Mouse (Mus musculus): ENCODE results near the gene Abhd2.

Abhd2 gene

DNA sequence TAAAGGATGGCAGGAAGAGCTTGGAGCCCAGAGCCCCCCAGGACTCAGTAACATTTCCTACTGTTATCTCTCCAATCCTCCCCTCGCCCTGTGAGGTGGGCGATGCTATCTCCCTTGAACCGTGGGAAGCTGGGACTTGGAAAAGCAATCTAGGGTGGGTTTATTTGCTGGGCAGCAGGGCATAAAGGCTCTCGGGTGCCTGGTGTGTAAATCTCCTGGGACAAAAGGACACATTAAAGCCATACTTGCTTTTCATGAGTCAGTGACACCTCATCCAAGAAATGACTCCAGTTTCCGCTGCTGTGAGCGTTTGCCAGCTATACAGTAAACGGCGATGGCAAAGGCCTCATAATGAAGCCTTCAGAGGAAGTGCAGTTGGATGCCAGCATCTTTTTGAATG, 50.9 kb downstream of the Abhd2 start:
- no peak for DNase-seq (ENCODE audit: low spot score in 2 of 2)

DNA sequence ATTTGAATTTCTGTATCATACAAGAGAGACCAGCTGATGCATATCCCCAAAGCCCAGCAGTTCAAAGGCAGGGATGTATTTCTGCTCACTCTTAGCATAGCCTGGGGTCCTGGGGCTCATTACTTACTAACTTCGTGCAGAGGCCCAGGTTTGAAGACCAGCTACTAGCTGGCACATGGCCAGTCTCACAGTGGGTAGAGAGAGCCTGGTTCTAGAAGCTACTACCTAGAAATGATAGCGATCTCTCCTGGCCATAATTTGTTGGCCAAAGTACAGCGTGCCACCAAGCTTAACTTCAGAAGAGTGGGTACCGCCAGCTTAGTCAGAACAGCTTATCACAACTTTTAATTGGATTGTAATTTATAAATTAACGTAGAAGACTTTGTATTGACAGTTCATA, 55.8 kb downstream of the Abhd2 start:
- no peak for DNase-seq (ENCODE audit: low spot score in 2 of 2)

DNA sequence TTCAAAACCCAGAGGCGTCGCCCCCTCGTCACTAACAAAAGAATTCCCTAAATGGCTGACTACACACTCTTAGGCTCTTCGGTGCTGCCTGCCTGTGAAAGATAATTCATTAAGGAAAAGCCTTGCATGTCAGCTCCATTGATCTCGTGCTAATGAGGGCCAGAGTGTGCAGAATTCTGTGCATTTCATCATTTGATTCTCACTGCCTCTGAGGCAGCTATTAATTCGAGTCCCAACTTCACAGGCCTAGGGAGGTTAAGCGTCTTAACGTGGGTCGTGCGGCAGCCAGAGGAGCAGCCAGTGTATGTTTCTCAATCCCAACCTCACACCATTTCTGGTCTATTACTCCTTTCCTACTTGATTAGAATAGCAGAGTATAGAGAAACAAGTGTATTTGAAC, 58.2 kb downstream of the Abhd2 start:
- no peak for DNase-seq (ENCODE audit: low spot score in 2 of 2)

GRCm38 (mm10) chr7:79333419-79333818, 60.4 kb downstream of the Abhd2 start:
- no peak for DNase-seq (ENCODE audit: low spot score in 2 of 2)

DNA sequence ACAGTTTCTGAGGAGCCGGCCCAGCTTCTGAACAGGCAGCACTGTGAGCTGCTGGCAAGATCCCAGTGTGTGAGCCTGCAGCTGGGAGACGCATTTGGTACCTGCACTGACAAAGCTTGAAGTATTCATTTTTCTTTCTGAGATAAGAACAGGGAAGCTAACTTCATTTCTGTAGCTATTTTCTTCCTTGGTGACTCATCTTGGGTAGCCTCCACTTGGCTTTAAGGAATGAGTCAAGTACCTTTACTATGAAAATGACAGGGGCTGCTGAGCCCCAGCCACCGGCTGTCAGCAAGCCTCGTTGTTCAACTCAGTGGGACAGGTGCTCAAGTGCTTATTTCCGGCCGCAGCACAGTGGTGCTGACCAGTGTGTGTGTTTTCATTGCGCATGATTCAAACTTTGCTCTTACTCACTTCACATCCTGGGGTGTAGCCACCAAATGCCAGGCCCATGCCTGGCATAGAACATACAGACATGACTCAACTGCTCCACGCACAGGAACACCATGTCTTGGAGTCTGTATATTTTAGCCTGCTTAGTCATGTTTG, 63.4 kb downstream of the Abhd2 start:
- no peak for DNase-seq (ENCODE audit: low spot score in 2 of 2)

GRCm38 (mm10) chr7:79345902-79346301, 72.9 kb downstream of the Abhd2 start:
- peak in 1 of 2 experiments; percentile 62 for DNase-seq (ENCODE audit: low spot score in 2 of 2)

GRCm38 (mm10) chr7:79346555-79347075, 73.6 kb downstream of the Abhd2 start:
- DNase-seq (ENCODE audit: low spot score in 2 of 2), result no peak

DNA sequence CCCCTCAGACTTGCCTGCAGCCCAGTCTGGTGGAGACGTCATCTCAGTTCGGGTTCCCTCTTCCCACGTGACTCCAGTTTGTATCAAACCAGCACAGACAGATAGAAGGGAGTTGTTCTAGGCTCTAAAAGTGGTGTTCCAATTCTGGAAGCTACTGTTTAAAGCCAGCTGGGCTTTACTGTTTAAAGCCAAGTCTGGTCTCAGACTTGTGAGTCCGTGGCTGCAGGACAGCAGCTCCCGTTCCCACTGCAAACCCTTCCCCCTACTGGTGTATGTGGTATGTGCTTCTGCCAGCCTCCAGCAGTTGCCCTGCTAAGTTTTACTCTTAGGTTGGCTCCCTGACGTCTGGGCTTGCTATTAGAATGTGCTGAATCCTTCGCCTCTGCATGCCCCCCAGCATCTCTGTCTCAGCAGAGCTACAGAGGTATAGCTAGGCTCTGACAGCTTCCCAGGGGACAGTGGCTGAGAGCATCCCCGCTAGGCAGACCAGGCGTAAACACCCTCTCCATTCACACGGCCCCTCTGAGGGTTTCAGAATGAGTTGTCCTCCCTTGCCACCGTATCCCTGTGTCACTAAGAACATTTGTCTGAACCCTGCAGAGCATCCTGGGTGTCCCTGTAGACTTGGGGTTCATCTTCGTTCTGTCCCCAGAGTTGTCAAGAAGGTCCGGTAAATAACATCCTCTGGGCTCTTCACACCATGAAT, 74.3 kb downstream of the Abhd2 start:
- DNase-seq (ENCODE audit: low spot score in 2 of 2), result no peak

- no peak for DNase-seq (ENCODE audit: low spot score in 2 of 2)
Measured at GRCm38 (mm10) chr7:79348816-79349215, 75.8 kb downstream of the Abhd2 start.

- peak; percentile 57 to 79 for DNase-seq (ENCODE audit: low spot score in 2 of 2)
Measured at GRCm38 (mm10) chr7:79349738-79350386, 76.9 kb downstream of the Abhd2 start.

- DNase-seq (ENCODE audit: low spot score in 2 of 2), result no peak
Measured at GRCm38 (mm10) chr7:79358350-79359182, 85.6 kb downstream of the Abhd2 start.

- no peak for DNase-seq (ENCODE audit: low spot score in 2 of 2)
Measured at GRCm38 (mm10) chr7:79359183-79359435, 86.1 kb downstream of the Abhd2 start.

DNA sequence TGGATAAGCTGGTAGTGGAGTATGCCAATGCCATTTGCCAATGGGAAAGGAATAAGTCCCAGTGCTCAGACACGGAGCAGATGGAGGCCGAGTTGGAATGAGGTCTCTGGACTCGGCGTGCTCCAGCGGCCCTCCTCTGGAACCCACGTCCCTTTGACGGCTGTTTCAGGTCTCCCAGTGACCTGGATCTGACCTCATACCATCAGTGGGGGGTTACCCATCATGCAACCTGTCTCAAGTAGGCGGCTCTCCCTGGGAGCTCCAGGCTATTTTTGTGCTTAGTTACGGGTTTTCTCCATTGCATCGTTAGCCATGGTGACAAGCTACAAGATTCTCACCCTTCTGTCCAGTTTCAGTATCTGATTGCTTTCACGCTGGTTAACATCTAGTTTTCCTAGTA, 87.1 kb downstream of the Abhd2 start:
- DNase-seq (ENCODE audit: low spot score in 2 of 2), result no peak

DNA sequence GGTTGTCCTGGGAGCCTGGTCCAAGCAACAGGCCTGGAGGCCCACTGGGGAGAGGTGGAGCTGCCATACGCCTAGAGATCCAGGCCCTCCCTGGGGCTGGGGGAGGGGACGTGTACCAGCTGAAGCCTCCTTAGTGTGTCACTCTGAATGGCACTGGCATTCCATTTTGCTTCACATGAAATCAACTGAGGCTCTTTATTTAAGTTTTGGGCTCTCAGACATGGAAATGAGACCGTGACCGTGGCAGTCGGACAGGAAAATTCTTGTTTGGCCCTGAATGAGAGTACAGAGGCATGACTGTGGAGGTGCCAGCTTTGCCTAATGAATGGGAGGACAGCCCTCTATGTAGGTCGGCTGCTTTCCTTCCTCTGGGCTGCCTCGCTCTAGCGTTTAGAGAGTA, 89.2 kb downstream of the Abhd2 start:
- peak in 1 of 2 experiments; percentile 54 for DNase-seq (ENCODE audit: low spot score in 2 of 2)

DNA sequence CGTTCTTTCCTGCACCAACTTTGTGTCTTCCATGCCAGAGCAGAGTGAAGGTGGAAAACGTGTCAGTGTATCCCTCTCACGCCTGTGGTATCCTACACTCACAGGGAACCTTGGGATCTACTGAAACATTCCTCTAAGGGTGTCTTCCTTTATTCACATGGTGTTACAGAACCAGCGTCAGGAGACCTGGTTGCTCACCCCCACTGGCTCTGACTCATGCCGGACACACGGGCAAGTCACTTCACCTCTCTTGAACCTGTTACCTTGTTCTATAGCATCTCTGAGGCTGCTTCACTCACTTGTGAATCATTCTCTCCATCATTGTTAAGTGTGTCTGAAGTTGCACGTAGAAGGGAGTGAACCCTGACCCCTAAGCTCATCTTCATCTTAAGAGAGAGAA, 89.8 kb downstream of the Abhd2 start:
- DNase-seq (ENCODE audit: low spot score in 2 of 2), result no peak

DNA sequence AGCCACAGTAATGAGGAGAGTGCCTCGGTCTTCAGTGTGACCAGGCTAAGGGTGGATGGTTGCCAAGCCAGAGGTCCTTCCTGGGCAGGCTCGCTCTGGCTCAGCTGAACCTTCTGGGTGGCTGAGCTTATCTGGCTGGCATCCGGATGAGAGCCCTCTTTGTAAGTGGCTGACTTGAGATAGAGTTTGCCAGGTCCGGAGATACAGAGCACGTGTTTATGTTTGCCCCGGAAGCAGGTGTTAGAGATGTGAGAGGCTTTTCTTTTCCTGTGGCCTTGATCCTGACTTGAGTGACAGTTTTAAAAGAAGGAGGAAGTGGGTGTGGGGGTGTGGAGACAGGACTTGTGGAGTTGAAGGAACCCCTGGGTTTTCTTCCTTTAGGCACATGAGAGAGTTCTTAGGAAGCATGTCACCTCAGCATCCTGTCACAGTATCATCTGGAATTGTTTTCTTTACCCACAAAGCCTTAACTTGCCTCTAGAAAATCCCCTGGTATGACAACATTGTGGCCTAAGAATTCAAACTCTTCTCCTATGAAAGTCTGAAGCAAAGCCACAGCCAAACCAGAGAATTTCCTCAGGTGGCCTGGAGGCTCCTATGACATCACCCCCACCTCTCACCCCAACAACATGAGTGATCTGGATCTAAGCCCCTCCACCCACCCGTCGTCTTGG, 90.5 kb downstream of the Abhd2 start:
- DNase-seq (ENCODE audit: low spot score in 2 of 2), result peak in 1 of 2 experiments; percentile 51

GRCm38 (mm10) chr7:79368664-79369063, 95.7 kb downstream of the Abhd2 start:
- DNase-seq (ENCODE audit: low spot score in 2 of 2), result no peak

- no peak for DNase-seq (ENCODE audit: low spot score in 2 of 2)
Measured at GRCm38 (mm10) chr7:79369416-79369815, 96.4 kb downstream of the Abhd2 start.

DNA sequence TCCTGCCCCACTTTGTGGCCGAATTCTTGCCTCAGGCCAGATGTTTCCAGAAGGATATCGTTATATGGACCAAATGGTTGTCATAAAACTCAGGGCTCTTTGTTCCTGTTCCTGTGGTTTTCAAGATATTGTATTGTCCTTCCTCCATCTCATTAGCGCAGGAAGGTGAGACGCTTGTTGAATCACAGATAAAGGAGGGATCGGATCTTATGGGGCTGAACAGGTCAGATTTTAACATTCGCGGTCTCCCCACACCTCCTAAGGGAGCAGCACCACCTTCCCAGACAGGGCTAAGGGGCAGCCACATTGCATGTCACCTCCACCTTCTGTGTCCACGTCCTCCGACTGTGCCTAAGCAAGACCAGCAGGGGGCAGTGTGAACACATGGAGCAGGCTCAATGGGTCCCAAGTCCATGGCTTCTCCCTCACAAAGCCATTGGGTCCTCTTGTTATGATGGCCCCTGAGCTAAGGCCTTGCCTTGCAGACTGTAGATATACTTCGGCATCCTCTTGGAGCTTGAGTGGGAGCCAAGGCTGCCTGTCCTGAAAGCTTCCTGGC, 98.4 kb downstream of the Abhd2 start:
- peak; percentile 67 to 68 for DNase-seq (ENCODE audit: low spot score in 2 of 2)

DNA sequence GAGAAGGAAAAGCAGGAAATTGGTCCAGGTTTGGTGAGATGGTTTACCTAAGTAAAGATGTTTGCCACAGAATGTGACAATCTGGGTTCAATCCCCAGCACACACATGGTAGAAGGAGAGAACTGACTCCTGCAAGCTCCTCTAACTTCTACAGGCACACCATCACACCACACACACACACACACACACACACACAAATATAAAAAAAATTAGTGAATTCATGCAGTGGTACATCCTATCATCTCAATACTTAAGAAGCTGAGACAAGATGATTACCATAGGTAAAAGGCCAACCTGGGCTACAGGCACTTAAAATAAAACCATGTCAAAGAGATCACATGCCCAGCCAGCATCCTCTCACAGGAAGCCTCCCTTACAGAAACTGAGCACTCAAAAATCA, 101.0 kb downstream of the Abhd2 start:
- DNase-seq (ENCODE audit: low spot score in 2 of 2), result no peak

DNA sequence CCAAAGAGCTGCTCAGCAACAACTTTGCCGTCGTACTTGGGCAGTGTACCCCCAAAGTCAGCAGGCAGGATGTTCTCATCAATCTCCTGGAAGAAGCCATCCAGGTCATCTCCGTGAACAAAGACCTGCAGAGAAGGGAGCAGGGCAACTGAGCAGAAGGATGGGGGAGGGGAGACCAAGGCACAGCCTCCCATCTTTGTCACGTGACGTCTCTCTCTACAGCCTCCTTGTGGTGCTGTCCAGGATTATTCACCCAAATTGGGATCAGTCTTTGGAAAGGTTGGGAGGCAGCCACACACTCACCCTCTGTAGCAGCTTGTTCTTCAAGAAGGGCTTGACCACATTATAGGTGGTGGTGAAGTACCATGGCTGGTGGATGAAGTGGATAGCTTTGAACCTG, 102.6 kb downstream of the Abhd2 start:
- no peak for DNase-seq (ENCODE audit: low spot score in 2 of 2)
